Mouse (Mus musculus) liver, embryonic 14.5 days (tissue): ENCODE measurements at regions not wholly inside any gene's neighbourhood (a gene's known extent, or its start where the extent isn't known, plus 50 kb on each side); places are given as distances from the start of the nearest gene placed in this dataset.

Experiments
- CTCF ChIP-seq: IDR thresholded peaks from 2 replicates; pipeline ENCODE4 v1.5.1; 2016; ENCODE audit warnings: antibody characterized with exemption, low read depth, control low read depth
- EP300 ChIP-seq: IDR thresholded peaks from 2 replicates; pipeline ENCODE4 v1.6.1; 2016; ENCODE audit warnings: antibody characterized with exemption, low read depth

GRCm38 (mm10) chr17:4457491-4457890 is 536.6 kb upstream of the Arid1b start:
- TF ChIP-seq CTCF (no peak), EP300 (no peak)
